Mouse (Mus musculus) megakaryocyte, embryonic 14.5 days (primary cell): Measurements from ENCODE around the gene Mvb12a. TPM values are rescaled to one million over a fixed set of nuclear protein-coding genes. Genes with fewer than 3 reads are reported as not detected.
A peak's percentile ranks its signal among the peaks of the same experiment; 100 is the strongest.

Source experiments
- H3K27me3 ChIP-seq: replicated peaks from 2 replicates; pipeline ENCODE3; 2012; ENCODE audit warnings: inconsistent platforms
- H3K36me3 ChIP-seq: replicated peaks from 2 replicates; pipeline ENCODE3; 2012; ENCODE audit warnings: low read length, inconsistent platforms, mixed read lengths
- H3K4me1 ChIP-seq: 2 replicates; pipeline ENCODE4 v1.6.1; 2012; ENCODE audit warnings: inconsistent platforms
- H3K4me3 ChIP-seq: replicated peaks from 2 replicates; pipeline ENCODE3; 2012; ENCODE audit warnings: moderate library complexity, mild to moderate bottlenecking, inconsistent platforms
- H3K9me3 ChIP-seq: 2 replicates; pipeline ENCODE4 v1.6.1; 2012; ENCODE audit warnings: inconsistent platforms
- FLI1 ChIP-seq: IDR thresholded peaks from 2 replicates; pipeline ENCODE4 v1.6.1; 2012; ENCODE audit warnings: low read length, inconsistent platforms, mixed read lengths
- GATA1 ChIP-seq: IDR thresholded peaks from 3 replicates; pipeline ENCODE4 v1.6.1; 2012; ENCODE audit warnings: mixed read lengths, low read length, inconsistent platforms, borderline replicate concordance
- polyA plus RNA-seq: library from polyadenylated mRNA; stranded (reverse); fragments of >175 nt; gene quantifications from 2 replicates; pipeline ENCODE4 v1.2.3, GENCODE M21; 2012; ENCODE audit warnings: low replicate concordance; ENCODE audit not compliant: insufficient read depth

Gene Mvb12a
- polyA plus RNA-seq, result 199 and 226 TPM in 2 replicates

- H3K4me3 ChIP-seq, result peak within 1 kb of the TSS; percentile 99
- no peaks in the 10 kb centered on the region for H3K9me3 ChIP-seq
- H3K36me3 ChIP-seq, result peaks cover 34% of the 10 kb centered on the region
- H3K4me1 ChIP-seq, result peaks cover 38% of the 10 kb centered on the region
- H3K27me3 ChIP-seq, result no peaks in the 10 kb centered on the region
- TF ChIP-seq FLI1 (no peak), GATA1 (0 out of 3 replicates have a peak, but pooled peaks have one; percentile 11)
These were observed at the start of gene Mvb12a for GRCm38 (mm10) chr8:71542632-71543343. Gene Mvb12a, plus strand, starts transcription at chr8:71542922.

- Histone ChIP-seq H3K36me3 (peaks cover 56% of the 10 kb centered on the region), H3K4me1 (peaks cover 51% of the 10 kb centered on the region), H3K4me3 (no peak overlapping the region), H3K27me3 (no peaks in the 10 kb centered on the region), H3K9me3 (no peaks in the 10 kb centered on the region)
- no peak for TF ChIP-seq FLI1
- TF ChIP-seq GATA1, result no peak
These were observed 47.7 kb upstream of the Mvb12a start for GRCm38 (mm10) chr8:71495039-71495438.

GRCm38 (mm10) chr8:71495811-71496210 lies 46.9 kb upstream of the Mvb12a start:
- Histone ChIP-seq H3K9me3 (no peaks in the 10 kb centered on the region), H3K4me3 (no peak overlapping the region), H3K27me3 (no peaks in the 10 kb centered on the region), H3K36me3 (peaks cover 48% of the 10 kb centered on the region), H3K4me1 (peaks cover 54% of the 10 kb centered on the region)
- TF ChIP-seq FLI1 (no peak), GATA1 (no peak)

GRCm38 (mm10) chr8:71496481-71496880 lies 46.2 kb upstream of the Mvb12a start:
- Histone ChIP-seq H3K9me3 (no peaks in the 10 kb centered on the region), H3K4me3 (no peak overlapping the region), H3K4me1 (peaks cover 57% of the 10 kb centered on the region), H3K36me3 (peaks cover 42% of the 10 kb centered on the region), H3K27me3 (no peaks in the 10 kb centered on the region)
- TF ChIP-seq FLI1 (no peak), GATA1 (no peak)

- Histone ChIP-seq H3K4me3 (no peak overlapping the region), H3K36me3 (peaks cover 35% of the 10 kb centered on the region), H3K4me1 (peaks cover 58% of the 10 kb centered on the region), H3K9me3 (no peaks in the 10 kb centered on the region), H3K27me3 (peaks cover under 1% of the 10 kb centered on the region)
- TF ChIP-seq GATA1 (no peak), FLI1 (no peak)
These were observed 45.6 kb upstream of the Mvb12a start for GRCm38 (mm10) chr8:71497077-71497645.

GRCm38 (mm10) chr8:71497881-71498501 lies 44.7 kb upstream of the Mvb12a start:
- no peaks in the 10 kb centered on the region for H3K9me3 ChIP-seq
- H3K36me3 ChIP-seq, result peaks cover 27% of the 10 kb centered on the region
- no peak overlapping the region for H3K4me3 ChIP-seq
- no peak for TF ChIP-seq GATA1
- TF ChIP-seq FLI1, result no peak
- peaks cover 63% of the 10 kb centered on the region for H3K4me1 ChIP-seq
- H3K27me3 ChIP-seq, result peaks cover 5% of the 10 kb centered on the region

GRCm38 (mm10) chr8:71498816-71499690 lies 43.7 kb upstream of the Mvb12a start:
- H3K4me1 ChIP-seq, result peaks cover 64% of the 10 kb centered on the region
- H3K9me3 ChIP-seq, result no peaks in the 10 kb centered on the region
- no peak overlapping the region for H3K4me3 ChIP-seq
- H3K27me3 ChIP-seq, result peaks cover 6% of the 10 kb centered on the region
- H3K36me3 ChIP-seq, result peaks cover 21% of the 10 kb centered on the region
- TF ChIP-seq GATA1, result no peak
- no peak for TF ChIP-seq FLI1

GRCm38 (mm10) chr8:71504349-71504748 lies 38.4 kb upstream of the Mvb12a start:
- peaks cover 56% of the 10 kb centered on the region for H3K4me1 ChIP-seq
- TF ChIP-seq GATA1 (no peak), FLI1 (no peak)
- H3K36me3 ChIP-seq, result no peaks in the 10 kb centered on the region
- no peak overlapping the region for H3K4me3 ChIP-seq
- H3K27me3 ChIP-seq, result peaks cover 55% of the 10 kb centered on the region
- H3K9me3 ChIP-seq, result no peaks in the 10 kb centered on the region

- Histone ChIP-seq H3K4me1 (peaks cover 57% of the 10 kb centered on the region), H3K4me3 (no peak overlapping the region), H3K36me3 (no peaks in the 10 kb centered on the region), H3K9me3 (no peaks in the 10 kb centered on the region), H3K27me3 (peaks cover 65% of the 10 kb centered on the region)
- TF ChIP-seq FLI1, result no peak
- no peak for TF ChIP-seq GATA1
These were observed 37.4 kb upstream of the Mvb12a start for GRCm38 (mm10) chr8:71505326-71505725.
